Mouse (Mus musculus): ENCODE data around the gene Slc9a2.
"Not testable (repeated sequence)": the region's sequence is repeated elsewhere in the genome, so short reads cannot be mapped to it uniquely, and the experiment has no call there.

Slc9a2 gene

GRCm38 (mm10) chr1:40705099-40705498 is 24.7 kb downstream of the Slc9a2 start:
- no peak for DNase-seq (ENCODE audit: low spot score in 2 of 2)

- no peak for DNase-seq (ENCODE audit: low spot score in 2 of 2)
These were observed 34.6 kb downstream of the Slc9a2 start for GRCm38 (mm10) chr1:40714950-40715349.

GRCm38 (mm10) chr1:40726051-40726450 is 45.7 kb downstream of the Slc9a2 start:
- no peak for DNase-seq (ENCODE audit: low spot score in 2 of 2)

DNA sequence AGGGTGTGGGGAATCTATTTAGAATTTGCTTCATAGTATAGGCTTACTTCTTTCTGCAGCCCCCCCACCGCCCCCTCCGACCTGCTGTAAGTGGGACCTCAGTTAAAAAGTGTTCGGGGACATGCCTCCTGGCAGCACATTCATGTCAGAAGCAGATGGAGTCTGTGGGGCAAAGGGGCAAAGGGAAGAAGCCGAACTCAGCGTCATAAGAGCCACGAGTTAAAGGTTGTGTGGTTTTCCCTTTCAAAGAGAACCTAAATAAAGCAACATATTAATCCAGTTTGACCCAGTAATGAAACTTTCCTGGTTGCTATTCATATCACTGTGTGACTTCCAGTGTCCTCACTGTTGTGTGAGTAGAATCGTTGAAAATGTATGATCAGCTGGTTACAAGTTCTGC is 47.0 kb downstream of the Slc9a2 start:
- no peak for DNase-seq (ENCODE audit: low spot score in 2 of 2)

DNA sequence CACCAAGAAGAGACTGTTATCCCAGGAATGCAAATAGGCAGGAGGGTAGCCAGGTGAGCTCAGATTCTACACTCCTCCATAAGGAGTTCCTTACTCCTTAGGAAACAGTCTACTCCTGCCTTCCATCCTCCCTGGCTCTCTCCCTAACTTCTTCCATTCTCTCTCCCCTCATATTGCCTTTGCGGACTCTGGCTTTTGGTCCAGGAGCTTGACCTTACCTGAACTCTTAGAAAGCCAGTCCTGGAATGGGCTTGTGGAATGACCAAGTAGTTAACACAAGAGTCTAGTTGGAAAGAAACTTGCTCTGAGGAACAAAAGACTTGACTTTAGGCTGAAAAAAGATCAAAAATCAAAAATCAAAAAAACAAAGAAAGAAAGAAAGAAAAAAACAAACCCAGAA is 48.3 kb downstream of the Slc9a2 start:
- DNase-seq (ENCODE audit: low spot score in 2 of 2): no peak

- DNase-seq (ENCODE audit: low spot score in 2 of 2): peak in 1 of 2 experiments; percentile 18
These were observed 57.3 kb downstream of the Slc9a2 start for GRCm38 (mm10) chr1:40737671-40738070.

DNA sequence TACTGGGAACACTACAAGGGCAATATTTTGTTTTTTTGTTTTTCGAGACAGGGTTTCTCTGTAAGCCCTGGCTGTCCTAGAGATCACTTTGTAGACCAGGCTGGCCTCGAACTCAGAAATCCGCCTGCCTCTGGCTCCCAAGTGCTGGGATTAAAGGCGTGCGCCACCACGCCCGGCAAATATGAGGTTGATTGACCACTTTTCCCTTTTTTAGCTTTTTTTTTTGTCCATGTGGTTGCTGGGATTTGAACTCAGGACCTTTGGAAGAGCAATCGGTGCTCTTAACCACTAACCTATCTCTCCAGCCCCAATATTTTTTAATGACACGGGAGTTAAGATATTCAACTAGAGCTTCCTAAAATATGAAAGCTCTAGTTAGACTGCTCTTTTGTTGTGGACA is 57.9 kb downstream of the Slc9a2 start:
- not testable (repeated sequence) for DNase-seq (ENCODE audit: low spot score in 2 of 2)

- no peak for DNase-seq (ENCODE audit: low spot score in 2 of 2)
These were observed 60.4 kb downstream of the Slc9a2 start for GRCm38 (mm10) chr1:40740739-40741138.

GRCm38 (mm10) chr1:40746089-40746488 is 65.7 kb downstream of the Slc9a2 start:
- no peak for DNase-seq (ENCODE audit: low spot score in 2 of 2)

DNA sequence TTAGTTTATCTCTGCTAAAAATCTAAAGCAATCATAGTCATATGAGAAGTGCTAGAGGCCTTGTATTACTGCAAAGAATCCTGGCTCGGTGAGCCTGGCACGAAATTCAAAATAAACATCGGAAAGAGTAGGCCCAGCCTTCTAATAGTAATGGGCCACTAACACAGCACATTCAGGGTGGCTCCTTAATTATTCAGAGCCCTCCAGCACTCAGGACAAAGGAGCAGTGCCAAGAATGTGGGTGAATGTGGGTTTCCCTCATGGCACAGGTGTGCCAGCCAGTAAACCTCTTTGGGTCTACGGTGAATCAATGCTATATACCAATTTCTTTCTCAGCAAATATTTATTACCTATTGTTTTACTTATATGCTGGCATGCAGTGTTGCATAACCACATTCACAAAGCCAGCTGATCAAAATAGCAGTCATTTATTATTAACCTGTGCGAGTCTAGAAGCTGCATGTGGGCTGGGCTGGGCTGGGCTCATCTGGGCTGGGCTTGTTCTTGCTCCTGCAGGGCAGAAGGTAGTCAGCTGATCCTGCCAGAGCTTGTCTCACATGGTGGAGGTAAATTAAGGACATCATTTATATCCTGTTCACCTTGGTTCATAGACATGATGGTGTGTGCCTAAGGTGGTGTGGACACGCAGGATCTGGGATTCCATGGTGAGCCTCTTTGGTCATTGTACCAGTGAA is 79.5 kb downstream of the Slc9a2 start:
- no peak for DNase-seq (ENCODE audit: low spot score in 2 of 2)

DNA sequence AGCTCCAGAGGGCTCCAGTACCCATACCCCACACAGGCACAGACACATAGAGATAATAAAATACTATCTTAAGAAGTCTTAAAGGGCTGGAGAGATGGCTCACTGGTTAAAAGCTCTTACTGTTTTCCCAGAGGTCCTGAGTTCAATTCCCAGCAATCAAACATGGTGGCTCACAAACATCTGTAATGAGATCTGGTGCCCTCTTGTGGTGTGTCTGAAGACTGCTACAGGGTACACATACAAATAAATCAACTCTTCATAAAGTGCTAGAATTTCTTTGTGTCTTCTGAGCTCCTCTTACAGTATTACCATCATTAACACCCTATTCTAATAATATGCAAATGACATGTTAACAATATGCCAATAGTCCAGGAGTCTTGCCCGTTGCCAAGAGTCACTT is 83.7 kb downstream of the Slc9a2 start:
- DNase-seq (ENCODE audit: low spot score in 2 of 2): no peak

- no peak for DNase-seq (ENCODE audit: low spot score in 2 of 2)
These were observed 84.4 kb downstream of the Slc9a2 start for GRCm38 (mm10) chr1:40764701-40765275.

- DNase-seq (ENCODE audit: low spot score in 2 of 2): no peak
These were observed 85.1 kb downstream of the Slc9a2 start for GRCm38 (mm10) chr1:40765521-40765920.

- no peak for DNase-seq (ENCODE audit: low spot score in 2 of 2)
These were observed 87.2 kb downstream of the Slc9a2 start for GRCm38 (mm10) chr1:40767588-40767987.

DNA sequence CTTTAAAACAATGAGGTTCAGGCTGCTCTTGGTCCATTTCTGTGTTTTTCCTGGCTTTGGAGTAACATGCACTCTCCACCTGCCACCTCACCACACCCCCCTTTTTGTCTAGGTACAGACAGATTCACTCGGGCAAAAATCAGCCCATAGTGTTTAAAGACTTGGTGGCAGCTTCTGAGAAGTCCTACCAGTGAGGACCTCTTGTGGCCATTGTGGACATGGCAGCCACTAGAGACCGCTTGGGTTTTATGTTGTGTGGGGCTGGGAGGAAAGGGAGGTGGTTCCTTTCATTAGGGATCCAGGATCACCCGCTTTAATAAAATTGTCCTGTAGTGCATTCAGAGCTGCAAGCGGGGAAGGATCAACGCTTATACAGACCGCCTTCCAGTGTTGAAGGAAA is 88.2 kb downstream of the Slc9a2 start:
- DNase-seq (ENCODE audit: low spot score in 2 of 2): peak; percentile 26 to 60

DNA sequence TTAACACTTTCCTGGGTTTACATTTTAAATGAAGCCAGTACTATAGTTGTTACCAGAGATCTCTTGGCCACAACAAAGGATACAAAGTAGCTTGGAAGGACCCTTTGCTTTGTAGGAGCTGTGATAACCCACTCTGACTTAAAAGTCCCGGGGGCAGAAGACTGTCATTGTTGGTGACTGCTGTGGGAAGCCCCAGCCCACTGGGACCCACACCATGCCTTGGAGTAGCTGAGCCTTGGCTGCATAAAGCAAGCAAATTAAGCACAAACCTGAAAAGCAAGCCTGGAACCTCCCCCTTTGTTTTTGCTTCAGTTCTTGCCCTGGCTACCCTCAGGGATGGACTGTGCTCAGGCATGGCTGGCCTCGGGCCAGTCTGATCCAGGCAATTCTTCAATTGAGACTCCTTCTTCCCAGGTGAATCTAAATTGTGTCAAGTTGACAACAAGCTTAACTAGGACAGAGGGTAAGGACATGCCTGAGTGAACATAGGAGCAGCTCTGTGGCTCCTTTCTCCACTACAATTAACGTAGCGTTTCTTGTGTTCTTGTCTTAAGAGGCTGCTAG is 89.0 kb downstream of the Slc9a2 start:
- no peak for DNase-seq (ENCODE audit: low spot score in 2 of 2)

DNA sequence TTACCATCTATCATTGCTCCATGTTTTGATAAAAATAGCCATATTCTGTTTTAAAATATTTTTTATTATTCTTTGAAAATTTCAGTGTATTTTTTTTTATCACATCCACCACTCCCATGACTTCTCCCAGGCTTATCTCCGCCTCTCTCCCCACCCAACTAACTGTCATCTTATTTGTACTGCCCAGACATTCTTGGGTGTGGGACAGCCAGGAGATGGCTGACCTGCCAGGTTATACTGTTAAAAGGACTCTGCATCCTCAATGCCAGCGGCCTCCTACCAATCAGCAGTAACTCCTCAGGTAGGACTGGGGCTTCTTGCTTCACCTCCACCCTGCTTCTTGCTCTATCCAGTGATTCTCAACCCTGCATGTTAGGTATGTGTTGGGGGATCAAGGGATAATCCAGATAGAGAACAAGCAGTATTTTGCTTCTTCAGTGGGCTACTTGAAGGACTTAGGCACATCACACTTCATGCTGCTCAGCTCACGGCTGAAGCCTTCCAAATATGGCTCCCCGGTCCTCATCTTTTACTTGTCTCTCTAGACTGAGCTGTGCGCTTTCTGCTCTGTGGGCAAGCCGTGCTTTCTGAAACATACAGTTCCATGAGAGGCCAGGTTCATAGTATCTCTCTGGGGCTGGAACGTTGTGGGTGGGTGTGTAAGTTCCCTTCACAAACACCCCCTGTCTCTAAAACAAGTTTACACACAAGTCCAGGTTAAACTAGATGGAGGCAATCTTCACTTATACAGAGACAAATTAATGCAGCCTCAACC is 91.0 kb downstream of the Slc9a2 start:
- no peak for DNase-seq (ENCODE audit: low spot score in 2 of 2)

DNA sequence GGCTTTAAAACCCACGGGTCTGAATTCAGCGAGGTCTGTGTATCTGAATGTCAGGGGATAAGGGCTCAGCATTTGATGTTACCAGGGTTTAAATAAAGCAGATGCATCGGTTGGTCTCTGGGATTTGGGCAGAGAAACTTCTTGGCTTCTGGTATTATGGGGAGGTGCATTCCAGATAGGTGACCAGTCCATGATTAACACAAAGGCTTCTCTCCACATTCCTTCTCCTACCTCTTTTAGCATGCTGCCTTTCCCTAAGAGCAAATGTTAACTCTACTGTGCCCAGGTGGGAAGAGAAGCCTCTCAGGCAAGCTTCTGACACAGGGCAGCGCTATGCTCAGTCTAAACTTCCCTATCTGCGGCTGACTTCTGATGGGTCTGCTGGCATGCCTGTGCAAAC is 92.9 kb downstream of the Slc9a2 start:
- no peak for DNase-seq (ENCODE audit: low spot score in 2 of 2)

DNA sequence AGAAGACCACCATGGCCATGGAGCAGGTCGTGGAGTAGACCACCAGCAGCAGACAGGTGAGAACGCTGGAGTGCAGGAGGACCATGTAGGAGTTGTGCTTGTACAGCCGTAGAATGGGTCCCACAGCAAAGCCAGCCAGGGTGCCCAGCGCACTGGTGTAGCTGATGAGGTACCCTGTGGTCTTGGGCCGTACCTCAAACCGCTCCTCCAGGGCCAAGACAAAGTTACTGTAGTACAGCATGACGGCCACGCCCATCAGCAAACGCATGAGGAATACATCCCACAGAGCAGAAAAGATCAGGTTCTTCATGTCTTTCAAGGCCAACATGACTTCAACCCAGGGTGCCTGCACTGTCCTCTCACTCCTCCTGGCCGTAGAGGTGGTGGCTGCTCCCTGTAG is 93.7 kb downstream of the Slc9a2 start:
- no peak for DNase-seq (ENCODE audit: low spot score in 2 of 2)

DNA sequence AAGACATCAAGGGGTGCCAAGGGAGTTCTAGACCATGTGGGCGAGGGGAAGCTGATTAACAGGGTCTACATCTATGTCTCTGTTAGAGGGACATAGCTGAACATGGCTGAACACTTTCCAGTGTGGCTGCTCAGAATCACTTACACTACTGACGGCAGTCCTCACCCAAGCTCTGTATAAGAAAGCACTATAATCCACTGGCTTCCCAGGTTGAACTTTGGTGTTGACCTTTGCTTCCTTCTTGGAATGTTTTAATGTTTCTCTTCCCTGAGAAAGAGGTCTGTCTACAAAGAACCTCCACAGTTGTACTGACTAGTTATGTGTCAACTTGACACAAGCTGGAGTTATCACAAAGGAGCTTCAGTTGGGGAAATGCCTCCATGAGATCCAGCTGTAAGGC is 95.7 kb downstream of the Slc9a2 start:
- DNase-seq (ENCODE audit: low spot score in 2 of 2): no peak

DNA sequence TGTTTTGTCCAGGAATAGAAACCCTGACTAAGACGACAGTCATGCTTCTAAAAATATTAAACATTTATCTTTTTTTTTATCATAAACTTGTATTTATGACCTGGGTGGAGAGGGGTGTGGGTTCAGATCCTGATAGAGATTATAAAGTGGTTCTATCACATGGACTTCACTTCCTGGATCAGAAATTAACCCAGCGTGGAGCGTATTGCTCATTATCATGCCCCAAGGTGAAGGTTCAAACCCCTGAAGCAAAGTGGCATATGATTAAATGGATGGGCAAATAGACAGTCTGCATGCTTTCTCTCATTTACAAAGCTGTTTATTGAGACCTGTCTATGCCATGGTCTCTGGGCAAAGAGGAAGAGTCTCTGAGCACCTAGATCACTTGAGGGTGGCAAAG is 96.4 kb downstream of the Slc9a2 start:
- DNase-seq (ENCODE audit: low spot score in 2 of 2): no peak

GRCm38 (mm10) chr1:40783450-40783849 is 103.1 kb downstream of the Slc9a2 start:
- no peak for DNase-seq (ENCODE audit: low spot score in 2 of 2)

DNA sequence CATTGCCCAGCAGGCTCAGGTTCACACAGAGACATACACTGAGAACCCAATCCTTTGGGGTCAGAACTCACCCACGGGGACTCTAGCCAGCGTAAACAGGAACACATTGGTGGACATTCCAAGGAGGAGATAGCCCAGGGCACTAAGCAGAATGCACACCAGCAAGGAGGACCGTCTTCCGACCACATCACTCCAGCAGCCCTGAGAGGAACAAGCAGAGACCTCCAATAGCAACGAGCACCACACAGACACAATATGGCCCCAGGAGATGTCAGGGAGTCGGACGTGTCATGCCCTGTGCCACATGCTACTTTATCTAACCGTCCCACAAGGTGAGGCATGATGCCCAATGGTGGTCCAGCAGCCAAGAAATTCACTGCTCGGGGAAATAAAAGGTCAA is 103.9 kb downstream of the Slc9a2 start:
- no peak for DNase-seq (ENCODE audit: low spot score in 2 of 2)

All from spleen, postnatal 10 days (tissue).